Mouse (Mus musculus): Measurements from ENCODE around the gene Wnt3a.

Gene Wnt3a

GRCm38 (mm10) chr11:59262308-59262707 lies 28.2 kb downstream of the Wnt3a start:
- no peak for DNase-seq (ENCODE audit: low read depth, low spot score)

DNA sequence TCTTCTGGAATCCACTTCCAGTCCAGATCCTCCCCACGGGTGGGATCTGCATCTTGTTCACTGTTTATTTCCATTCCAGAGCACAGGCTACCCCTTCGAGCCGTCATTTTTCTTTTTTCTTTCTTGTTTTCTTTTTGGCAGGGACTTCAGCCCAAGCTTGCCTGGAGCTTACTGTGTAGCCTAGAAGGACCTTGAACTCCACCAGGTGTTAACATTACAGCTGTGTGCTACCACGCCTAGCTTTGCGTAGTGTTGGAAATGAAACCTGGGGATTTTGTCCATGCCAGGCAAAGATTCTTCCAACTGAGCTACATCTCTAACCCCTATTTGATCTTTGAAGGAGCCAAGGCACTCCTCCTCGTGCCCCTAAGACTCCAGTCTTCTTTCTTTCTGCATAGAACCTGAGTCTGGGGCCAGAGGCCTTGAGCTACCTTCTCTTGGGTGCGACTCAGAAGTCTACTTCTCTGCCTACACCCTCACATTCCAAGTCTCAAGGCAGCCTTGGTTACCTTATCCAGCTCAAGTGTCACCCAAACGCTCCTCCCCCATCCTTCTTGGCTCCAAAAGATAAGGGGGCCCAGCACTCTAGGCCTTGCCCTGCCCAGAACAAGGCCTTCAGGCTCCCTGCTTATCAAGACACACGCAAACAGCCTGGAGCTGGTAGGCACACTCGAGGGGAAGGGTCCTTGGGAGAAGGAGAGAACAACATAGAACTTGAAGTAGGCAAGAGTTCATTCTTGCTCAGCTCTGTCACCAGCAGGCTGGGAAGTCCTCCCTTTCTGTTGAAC lies 29.7 kb downstream of the Wnt3a start:
- no peak for DNase-seq (ENCODE audit: low read depth, low spot score)

GRCm38 (mm10) chr11:59259647-59260046 lies 30.9 kb downstream of the Wnt3a start:
- DNase-seq (ENCODE audit: low read depth, low spot score), result no peak

DNA sequence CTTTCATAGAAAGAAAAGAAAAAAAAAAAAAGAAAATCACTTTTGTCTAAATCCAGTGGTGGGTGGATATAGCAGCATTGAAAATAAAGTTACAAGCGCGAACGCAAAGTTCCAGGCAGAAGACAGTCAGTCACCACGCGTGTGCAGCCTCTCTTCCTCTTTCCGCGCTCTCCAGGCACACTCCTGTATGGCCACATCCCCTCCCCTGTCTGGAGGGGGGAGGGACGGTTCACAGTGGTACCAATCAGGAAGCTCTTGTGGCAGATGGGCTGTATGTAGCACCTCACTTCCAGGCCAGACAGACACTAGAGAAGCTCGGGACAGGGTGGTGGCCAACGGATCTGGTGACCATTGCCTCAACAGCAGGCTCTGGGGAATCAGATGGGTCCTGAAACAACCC lies 42.5 kb downstream of the Wnt3a start:
- peak; percentile 24 for DNase-seq (ENCODE audit: low read depth, low spot score)

GRCm38 (mm10) chr11:59243856-59244255 lies 46.7 kb downstream of the Wnt3a start:
- peak; percentile 60 for DNase-seq (ENCODE audit: low read depth, low spot score)

GRCm38 (mm10) chr11:59241841-59242240 lies 48.7 kb downstream of the Wnt3a start:
- no peak for DNase-seq (ENCODE audit: low read depth, low spot score)

DNA sequence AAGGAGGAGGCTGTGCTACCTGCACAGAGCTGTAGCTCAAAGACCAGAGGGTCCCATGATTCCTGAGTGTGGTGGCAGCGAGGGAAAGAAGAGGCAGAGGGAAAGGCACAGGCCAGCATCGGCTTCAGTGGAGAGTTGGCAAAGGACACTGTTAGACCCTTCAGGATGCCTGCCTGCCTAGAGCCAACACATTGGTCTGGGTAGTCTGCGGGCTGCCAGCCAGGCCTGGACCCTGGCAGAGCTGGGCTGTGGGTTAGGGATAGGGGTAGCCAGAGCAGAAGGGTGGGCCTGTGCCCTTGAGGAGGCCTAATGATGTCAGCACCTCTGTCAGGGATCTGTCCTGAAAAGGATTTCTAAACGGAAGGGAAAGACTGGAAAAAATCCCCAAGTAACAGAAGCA lies 50.8 kb downstream of the Wnt3a start:
- no peak for DNase-seq (ENCODE audit: low read depth, low spot score)

DNA sequence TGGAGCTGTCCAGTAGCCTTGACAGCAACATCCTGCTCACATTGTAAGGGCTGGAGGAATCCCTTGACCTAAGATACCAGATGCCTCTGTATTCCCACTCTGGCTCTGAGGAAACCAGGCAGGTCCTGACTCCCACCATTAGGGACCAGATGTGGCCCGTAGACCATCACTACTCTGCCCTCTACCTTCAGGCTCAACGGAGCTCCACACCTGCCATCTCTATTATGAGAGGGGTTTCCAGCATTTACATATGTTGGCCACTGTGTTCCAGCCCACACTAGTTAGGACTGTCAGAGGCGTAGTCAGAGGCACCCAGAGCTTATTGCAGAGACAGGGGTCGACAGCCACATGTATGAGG lies 51.1 kb downstream of the Wnt3a start:
- DNase-seq (ENCODE audit: low read depth, low spot score), result no peak

DNA sequence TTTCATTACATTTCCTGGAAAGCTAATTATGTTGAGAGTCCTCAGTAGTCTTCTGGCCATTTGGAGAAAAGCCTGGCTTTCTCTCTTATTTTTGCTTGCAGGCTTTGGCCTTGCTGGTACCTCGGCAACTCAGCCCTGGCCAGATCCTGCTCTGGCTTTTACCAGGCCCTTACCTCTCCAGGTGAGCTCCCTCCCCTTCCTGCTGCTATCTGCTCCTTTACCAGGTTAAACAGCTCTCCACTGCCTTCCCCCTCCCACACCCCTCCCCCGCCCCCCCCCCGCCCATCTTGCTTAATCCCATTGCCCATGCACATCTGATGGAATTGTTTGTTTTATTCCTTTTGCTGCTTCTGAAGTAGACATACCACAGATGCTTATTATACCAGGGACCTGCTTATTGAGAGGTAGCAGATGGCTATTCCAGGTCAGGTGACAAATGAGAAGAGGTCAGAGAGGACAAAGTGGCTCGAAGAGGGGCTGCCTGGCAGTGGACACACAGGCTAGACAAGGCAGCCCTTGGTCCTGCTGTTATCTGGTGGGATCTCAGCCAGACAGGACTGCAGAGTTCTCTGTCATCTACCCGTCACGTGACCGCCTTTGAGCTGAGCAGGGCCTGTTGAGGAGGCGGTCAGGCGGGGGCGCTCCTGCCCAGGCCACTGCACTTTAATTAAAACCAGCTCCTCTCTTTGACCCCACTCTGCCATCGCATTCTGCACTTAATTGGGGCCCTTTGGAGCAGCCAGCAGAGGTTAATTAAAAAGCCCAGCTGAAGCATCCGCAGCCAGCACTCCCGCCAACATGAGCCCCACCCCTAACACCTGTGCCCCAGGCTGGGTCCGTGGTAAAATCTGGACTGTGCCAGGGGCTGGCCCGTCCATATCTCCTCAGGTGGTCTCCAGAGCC lies 51.8 kb downstream of the Wnt3a start:
- DNase-seq (ENCODE audit: low read depth, low spot score), result peak; percentile 58

DNA sequence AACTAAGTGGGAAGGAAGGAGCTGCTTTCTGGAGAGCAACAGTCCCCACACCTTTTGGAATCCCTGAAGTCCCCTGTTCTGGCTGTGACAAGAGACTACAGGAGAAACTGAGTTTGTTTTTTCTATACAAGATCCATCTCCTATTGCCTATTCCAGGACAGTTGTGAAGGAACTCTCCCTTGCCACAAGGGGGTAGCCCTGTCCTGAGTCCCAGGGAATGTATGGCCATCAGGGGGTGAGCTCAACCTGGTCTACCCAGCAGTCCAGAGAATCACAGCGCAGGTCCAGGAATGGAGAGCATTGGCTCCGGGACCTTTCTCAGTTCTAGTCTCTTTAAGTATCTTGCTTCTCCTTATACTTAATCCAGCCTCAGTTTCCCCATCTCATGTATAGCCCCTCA lies 57.8 kb downstream of the Wnt3a start:
- DNase-seq (ENCODE audit: low read depth, low spot score), result peak; percentile 42

DNA sequence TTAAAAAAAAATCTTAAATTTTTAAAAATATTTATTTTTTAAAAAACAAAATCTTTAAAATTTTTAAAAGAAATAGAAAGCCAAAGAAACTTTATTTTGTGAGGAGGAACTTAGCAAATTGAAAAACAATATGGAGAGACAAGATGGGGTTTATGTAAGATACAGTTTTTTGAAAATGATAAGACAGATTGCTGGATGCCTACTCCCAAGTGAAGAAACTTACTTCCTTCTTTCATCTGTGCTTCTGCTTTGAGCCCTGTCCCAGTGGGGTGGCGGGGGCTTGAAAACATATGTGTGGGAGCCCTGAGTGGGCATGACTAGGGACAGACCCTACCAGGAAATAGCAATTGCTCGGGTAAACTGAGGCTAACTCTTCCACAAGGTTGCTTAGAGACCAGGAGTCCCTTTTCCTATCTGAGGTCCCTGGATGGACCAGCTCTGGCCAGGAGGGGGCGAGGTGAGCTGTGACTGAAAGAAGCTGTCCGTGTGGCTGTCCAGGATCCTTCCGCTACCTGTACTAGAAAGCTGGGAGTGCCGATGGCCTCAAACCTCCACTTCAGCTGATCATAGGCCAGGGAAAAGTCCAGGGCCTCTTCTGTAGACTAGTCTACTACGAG lies 60.3 kb downstream of the Wnt3a start:
- peak; percentile 77 for DNase-seq (ENCODE audit: low read depth, low spot score)

- peak; percentile 99 for DNase-seq (ENCODE audit: low read depth, low spot score)
These were observed 62.2 kb downstream of the Wnt3a start, which contains the start of gene Arf1 for GRCm38 (mm10) chr11:59228122-59228953. Gene Arf1 (minus strand): TSS chr11:59228270.

- no peak for DNase-seq (ENCODE audit: low read depth, low spot score)
These were observed 62.9 kb downstream of the Wnt3a start for GRCm38 (mm10) chr11:59227604-59228121.

- DNase-seq (ENCODE audit: low read depth, low spot score), result peak; percentile 14
These were observed 63.6 kb downstream of the Wnt3a start for GRCm38 (mm10) chr11:59226787-59227603.

DNA sequence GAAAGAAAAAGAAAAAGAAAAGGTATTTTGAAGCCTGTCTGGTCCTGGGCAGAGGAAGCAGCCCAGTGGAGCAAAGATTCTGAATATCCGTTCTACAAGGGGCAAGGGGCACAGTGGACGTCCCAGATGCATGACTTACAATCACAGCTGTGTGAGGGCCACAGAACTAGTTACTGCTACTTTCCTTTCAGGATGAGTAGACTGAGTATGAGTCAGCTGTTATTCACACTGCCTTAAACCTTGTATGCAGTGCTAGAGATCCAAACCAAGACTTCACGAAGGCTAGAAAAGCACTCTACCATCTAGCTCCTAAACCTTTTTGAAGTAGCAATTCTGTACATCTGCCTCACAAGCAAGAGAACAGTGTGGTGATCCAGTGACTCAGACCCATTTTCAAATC lies 64.3 kb downstream of the Wnt3a start:
- no peak for DNase-seq (ENCODE audit: low read depth, low spot score)

- no peak for DNase-seq (ENCODE audit: low read depth, low spot score)
These were observed 65.4 kb downstream of the Wnt3a start for GRCm38 (mm10) chr11:59225167-59225566.

DNA sequence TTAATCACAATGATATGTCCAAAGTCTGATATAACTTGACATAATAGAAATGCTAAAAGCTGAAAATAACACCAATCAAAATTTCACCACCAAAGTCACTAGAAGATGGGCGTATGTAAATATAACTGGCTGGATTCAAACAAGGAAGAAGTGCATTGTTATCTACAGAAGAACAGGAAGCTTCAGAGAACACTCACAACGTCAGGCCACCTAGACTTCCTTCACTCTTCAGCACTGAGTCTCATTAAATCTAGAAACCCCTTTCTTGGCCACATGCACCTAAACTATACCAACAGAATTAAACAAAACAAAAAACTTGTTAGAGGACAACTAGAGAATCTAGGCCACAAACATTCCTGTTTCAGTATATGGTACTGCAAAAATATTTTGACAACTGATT lies 66.1 kb downstream of the Wnt3a start:
- no peak for DNase-seq (ENCODE audit: low read depth, low spot score)

DNA sequence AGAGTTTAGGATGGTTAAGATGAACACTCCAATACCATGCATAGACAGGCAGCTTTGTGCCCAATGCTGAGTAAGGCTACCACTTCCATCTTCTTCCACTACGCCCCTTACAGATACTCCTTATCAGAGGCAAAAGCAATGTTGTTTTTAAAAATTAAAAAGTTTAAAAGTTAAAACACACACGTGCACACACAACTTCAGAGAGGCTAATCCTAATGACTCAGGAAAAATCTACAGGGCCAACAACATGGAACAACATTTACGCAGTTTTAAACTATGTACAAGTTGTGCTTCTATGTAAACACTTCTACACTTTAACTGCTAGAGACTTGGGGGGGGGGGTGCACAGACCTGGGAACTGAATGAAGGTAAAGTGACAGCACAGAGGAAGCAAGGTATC lies 66.5 kb downstream of the Wnt3a start:
- DNase-seq (ENCODE audit: low read depth, low spot score), result no peak

DNA sequence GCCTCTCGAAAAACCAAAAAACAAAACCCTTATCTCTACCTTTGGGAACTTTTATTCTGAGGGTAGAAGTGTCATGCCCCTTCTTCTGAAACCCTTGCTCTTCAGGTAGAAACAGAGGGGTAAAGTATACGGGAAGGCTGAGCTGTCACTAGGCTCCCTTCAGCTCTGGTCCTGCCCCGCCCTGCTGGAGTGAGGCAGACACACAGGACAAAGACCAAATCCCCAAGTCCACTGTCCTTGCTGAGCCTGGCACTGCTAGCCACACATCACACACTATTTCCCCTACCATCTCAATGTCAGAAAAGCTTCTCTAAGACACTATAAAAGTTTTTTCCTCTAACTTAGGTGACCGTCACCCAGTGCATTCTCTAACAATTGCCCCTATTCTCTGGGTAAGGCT lies 68.2 kb downstream of the Wnt3a start:
- no peak for DNase-seq (ENCODE audit: low read depth, low spot score)

- DNase-seq (ENCODE audit: low read depth, low spot score), result no peak
These were observed 68.9 kb downstream of the Wnt3a start for GRCm38 (mm10) chr11:59221604-59222003.
